Mouse (Mus musculus): ENCODE results near the gene Oaz1. TPM values are rescaled to one million over a fixed set of nuclear protein-coding genes. Genes with fewer than 3 reads are reported as not detected.

The Oaz1 gene
- 1,694 and 1,746 TPM in 2 replicates for polyA plus RNA-seq (2015; fragmentation: Nextera tagmentation; extraction: Ambion mirVana)

DNA sequence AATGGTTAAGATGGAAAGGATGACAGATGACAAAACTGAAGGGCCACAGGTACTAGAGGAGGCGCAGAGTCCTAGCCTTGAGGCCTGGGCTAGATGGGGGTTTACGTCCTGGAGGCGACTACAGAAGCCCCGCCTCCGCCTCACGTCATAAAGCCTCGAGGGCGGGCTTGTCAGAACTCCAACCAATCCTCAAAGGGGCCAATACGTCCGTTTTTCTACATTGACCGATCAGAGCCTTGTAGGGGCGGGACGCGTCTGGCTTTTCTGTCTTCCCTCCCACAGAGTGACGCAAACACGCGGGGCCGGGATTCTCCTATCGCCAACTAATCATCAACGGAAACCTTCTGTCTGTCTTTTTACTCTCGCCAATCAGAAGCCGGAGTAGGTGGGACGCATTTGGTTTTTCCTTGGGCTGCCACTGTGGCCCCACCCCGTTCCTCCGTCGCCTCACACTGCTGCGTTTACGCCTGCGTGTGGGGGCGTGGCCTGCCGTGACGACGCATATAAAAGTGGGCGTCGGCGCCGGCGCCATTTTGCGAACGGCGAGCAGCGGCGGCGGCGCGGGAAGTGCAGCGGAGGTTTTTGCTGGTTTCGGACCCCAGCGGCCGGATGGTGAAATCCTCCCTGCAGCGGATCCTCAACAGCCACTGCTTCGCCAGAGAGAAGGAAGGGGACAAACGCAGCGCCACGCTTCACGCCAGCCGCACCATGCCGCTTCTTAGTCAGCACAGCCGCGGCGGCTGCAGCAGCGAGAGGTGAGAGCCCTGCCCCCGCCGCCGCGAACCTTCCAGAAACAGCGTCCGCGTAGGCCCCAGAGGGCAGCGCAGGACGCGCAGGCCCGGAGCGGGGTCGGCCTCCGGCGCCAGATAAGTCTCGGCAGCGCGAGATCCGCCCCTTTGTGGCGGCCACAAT is at the start of gene Oaz1:
Gene Oaz1, plus strand, starts transcription at position 506 of the 912 bp plus-strand sequence.

DNA sequence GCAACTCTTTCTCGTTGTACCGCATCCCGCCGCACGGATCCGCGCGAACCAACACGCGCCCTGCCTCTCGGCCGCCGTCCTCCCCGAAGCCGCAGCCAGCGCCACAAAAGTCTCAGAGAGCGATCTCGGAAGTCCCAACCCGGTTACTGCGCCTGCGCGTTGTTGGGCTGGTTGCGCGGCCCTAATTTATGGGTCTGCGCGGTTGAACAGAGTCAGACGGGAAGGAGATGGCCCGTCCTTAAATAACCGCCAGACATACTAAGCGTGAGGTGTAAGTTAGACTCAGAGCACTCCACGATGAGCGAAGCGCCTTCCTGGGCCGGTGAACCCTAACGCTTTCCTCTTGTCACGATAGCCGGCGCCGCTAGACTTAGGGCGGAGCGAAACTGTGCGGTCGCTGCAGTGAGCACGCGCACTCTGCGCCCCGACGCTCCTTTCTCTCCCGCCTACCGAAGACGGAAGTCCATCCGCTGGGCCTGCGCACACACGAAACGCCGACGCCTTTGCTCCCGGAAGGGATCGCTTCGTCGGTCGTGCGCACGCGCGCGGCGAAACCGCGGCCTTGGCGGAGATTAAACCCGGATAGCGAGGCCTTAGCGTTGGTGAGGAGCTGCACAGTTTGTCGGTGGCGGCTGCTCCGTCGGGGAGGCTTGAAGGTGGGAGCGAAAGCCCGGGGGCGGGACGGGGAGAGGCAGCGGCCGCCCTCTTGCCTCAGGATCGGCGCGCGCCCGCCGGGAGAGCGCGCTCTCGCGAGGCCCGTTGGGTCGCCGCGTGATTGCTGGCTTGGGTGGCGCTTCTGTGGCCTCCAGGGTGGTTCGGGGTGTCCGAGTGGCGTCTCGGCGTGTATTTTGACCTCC is 28.1 kb upstream of the Oaz1 start, which contains the start of the genes Sf3a2 and Plekhj1:
Gene Sf3a2, plus strand, starts transcription at position 49 of the 857 bp plus-strand sequence.
Gene Plekhj1, minus strand, starts transcription at position 477 of the 857 bp plus-strand sequence.

DNA sequence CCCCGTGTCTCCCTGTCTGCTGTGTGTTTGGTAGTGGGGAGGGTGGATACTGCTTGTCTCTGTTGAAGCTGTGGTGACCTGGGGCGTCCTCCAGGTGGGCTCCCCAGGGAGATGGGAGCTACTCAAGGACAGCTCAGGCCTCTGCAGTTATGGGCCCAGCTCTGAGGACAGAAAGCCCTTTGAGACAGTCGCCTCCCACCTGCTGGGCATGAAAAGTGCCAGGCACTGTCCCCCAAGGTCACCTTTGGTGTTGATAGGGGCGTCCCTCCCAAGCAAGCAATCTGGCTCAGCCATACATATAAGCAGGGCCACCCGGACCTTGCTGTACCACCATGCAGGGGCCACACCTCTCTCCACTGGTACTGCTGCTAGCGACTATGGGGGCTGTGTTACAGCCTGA is 21.5 kb upstream of the Oaz1 start, which contains the start of gene Amh:
Gene Amh, plus strand, starts transcription at position 328 of the 400 bp plus-strand sequence.

DNA sequence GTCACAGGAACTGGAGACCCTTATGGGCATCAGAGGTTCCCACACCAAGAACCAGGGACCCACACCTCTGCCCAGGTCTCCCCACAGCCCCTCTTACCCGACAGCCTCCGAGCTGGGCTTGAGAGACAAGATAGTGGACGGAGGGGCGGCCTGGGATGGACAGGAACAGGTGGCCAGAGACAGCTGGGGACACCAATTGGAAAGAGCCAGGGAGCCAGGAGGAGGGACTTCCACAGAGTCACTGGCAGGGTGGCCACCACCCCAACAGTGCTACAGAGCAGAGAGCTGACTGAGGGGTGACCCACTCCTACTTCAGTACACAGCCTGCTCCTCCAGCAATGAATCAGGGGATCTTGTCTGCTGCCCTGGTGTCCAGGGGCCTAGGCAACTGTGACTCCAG is 13.1 kb upstream of the Oaz1 start, which contains the start of gene Jsrp1:
Gene Jsrp1, minus strand, starts transcription at position 133 of the 400 bp plus-strand sequence.

DNA sequence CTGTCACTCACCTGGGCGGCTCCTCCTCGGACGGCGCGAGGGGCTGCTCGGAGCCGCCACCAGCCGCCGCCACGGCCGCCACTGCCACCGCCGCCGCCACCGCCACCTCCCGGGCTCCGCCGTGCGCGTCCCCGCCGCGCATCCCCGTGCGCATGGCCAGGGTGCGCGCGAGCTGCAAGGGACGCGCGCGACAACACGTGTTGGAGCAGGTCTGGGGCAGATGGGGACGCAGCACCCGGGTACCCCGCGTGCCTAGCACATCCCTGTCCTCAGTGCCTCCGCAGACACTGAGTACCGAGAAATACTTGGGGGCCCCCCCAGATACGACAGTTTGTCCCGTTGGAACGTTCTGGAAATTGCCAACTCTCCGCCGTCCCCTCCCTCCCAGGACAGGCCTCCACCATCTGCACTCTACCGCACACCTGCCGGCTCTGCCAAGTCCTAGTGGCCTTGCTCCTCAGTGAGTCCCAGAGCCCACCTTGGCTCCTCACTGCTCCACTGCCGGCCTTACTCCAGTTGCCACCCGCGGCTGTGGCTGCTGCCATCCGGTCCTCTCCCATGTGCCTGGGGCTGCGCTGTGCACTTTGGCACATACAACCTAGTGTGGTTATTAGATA is 17.6 kb downstream of the Oaz1 start, which contains the start of gene Lingo3:
Gene Lingo3, minus strand, starts transcription at position 109 of the 617 bp plus-strand sequence.

DNA sequence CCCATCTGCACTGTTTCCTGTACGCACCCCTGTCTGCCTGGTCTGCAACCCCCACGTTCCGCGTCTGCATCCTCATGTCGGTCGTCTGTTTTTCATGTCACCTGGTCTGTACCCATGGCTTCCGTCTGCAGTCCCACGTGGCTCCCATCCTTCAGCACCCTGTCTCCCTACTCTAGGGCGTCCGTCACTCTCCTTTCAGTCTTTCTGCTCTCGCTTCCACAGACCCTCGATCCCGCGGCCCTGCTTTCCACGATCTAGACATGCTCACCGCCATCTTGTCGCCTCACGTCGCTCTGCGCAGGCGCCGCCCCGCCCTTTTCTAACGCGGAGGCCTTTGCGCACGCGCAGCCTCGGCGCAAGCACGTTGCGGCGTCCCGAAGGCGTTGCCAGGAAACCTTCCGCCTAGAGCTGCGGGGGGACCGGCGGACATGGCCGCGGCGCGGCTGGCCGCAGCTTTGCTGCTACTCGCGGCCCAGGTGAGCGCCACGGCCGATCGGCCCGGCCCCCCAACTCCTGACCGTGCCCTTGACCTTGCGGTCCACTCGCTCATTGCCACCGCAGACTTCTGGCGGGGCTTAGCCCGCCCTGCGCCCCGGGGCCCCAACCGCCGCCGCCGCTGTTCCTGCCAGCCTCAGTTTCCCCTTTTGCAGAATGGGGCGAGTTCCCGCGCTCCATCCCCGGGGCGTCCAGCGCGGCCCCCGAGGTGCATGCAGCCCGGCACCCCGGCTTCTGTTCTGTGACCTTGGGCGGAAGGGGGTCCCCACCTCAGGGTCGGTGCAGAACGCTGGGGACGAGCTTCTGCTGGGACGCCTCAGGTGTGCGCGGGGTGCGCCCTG is 28.7 kb downstream of the Oaz1 start, which contains the start of the genes Lsm7 and Sppl2b:
Gene Lsm7, minus strand, starts transcription at position 297 of the 836 bp plus-strand sequence.
Gene Sppl2b, plus strand, starts transcription at position 363 of the 836 bp plus-strand sequence.

GRCm38 (mm10) chr10:80871581-80871980 is 45.1 kb downstream of the Oaz1 start, which contains the start of gene Tmprss9:
Gene Tmprss9 (plus strand): TSS chr10:80871848.

MicroRNAs within 50 kb of the gene (microRNA counts, 519-probe panel; counts per million panel counts)
- microRNA mmu-miR-1982: 88.3 counts per million

Other genes starting within 250 kb of the Oaz1 start
- 16.4 and 16.8 TPM in 2 replicates for gene Klf16, start 249.3 kb upstream of the Oaz1 start, polyA plus RNA-seq (2015; fragmentation: Nextera tagmentation; extraction: Ambion mirVana)
- gene Abhd17a, start 236.3 kb upstream of the Oaz1 start, polyA plus RNA-seq (2015; fragmentation: Nextera tagmentation; extraction: Ambion mirVana): 69.6 and 77.5 TPM in 2 replicates
- gene Scamp4, start 223.8 kb upstream of the Oaz1 start, polyA plus RNA-seq (2015; fragmentation: Nextera tagmentation; extraction: Ambion mirVana): 39.0 and 42.3 TPM in 2 replicates
- gene Adat3, start 223.8 kb upstream of the Oaz1 start, polyA plus RNA-seq (2015; fragmentation: Nextera tagmentation; extraction: Ambion mirVana): 5.7 and 6.3 TPM in 2 replicates
- 0.82 and 1.6 TPM in 2 replicates for gene Gm49322, start 220.6 kb upstream of the Oaz1 start, polyA plus RNA-seq (2015; fragmentation: Nextera tagmentation; extraction: Ambion mirVana)
- gene Csnk1g2, start 203.8 kb upstream of the Oaz1 start, polyA plus RNA-seq (2015; fragmentation: Nextera tagmentation; extraction: Ambion mirVana): 67.7 and 75.0 TPM in 2 replicates
- 16.3 and 18.7 TPM in 2 replicates for gene Btbd2, start 169.6 kb upstream of the Oaz1 start, polyA plus RNA-seq (2015; fragmentation: Nextera tagmentation; extraction: Ambion mirVana)
- 108 and 112 TPM in 2 replicates for gene Mknk2, start 148.5 kb upstream of the Oaz1 start, polyA plus RNA-seq (2015; fragmentation: Nextera tagmentation; extraction: Ambion mirVana)
- gene Mob3a, start 124.7 kb upstream of the Oaz1 start, polyA plus RNA-seq (2015; fragmentation: Nextera tagmentation; extraction: Ambion mirVana): 27.5 and 34.4 TPM in 2 replicates
- gene Izumo4, start 124.5 kb upstream of the Oaz1 start, polyA plus RNA-seq (2015; fragmentation: Nextera tagmentation; extraction: Ambion mirVana): 12.1 and 16.9 TPM in 2 replicates
- gene Ap3d1, start 84.4 kb upstream of the Oaz1 start, polyA plus RNA-seq (2015; fragmentation: Nextera tagmentation; extraction: Ambion mirVana): 24.1 and 30.9 TPM in 2 replicates
- gene Dot1l, start 71.5 kb upstream of the Oaz1 start, polyA plus RNA-seq (2015; fragmentation: Nextera tagmentation; extraction: Ambion mirVana): 10.4 and 11.4 TPM in 2 replicates
- 43.1 and 44.2 TPM in 2 replicates for gene Sf3a2, start 28.5 kb upstream of the Oaz1 start, polyA plus RNA-seq (2015; fragmentation: Nextera tagmentation; extraction: Ambion mirVana)
- gene Plekhj1, start 28.0 kb upstream of the Oaz1 start, polyA plus RNA-seq (2015; fragmentation: Nextera tagmentation; extraction: Ambion mirVana): 91.0 and 101 TPM in 2 replicates
- 0.07 TPM in 1 of 2 replicates, not detected in the other for gene Amh, start 21.4 kb upstream of the Oaz1 start, polyA plus RNA-seq (2015; fragmentation: Nextera tagmentation; extraction: Ambion mirVana)
- gene Jsrp1, start 13.2 kb upstream of the Oaz1 start, polyA plus RNA-seq (2015; fragmentation: Nextera tagmentation; extraction: Ambion mirVana): 0.13 and 0.29 TPM in 2 replicates
- gene Lingo3, start 17.4 kb downstream of the Oaz1 start, polyA plus RNA-seq (2015; fragmentation: Nextera tagmentation; extraction: Ambion mirVana): 0.24 TPM in 1 of 2 replicates, not detected in the other
- gene Lsm7, start 28.6 kb downstream of the Oaz1 start, polyA plus RNA-seq (2015; fragmentation: Nextera tagmentation; extraction: Ambion mirVana): 245 and 270 TPM in 2 replicates
- gene Sppl2b, start 28.6 kb downstream of the Oaz1 start, polyA plus RNA-seq (2015; fragmentation: Nextera tagmentation; extraction: Ambion mirVana): 70.4 and 75.6 TPM in 2 replicates
- gene Tmprss9, start 45.2 kb downstream of the Oaz1 start, polyA plus RNA-seq (2015; fragmentation: Nextera tagmentation; extraction: Ambion mirVana): 0.08 TPM in 1 of 2 replicates, not detected in the other
- gene Timm13, start 74.3 kb downstream of the Oaz1 start, polyA plus RNA-seq (2015; fragmentation: Nextera tagmentation; extraction: Ambion mirVana): 233 and 235 TPM in 2 replicates
- 10.5 and 12.7 TPM in 2 replicates for gene Lmnb2, start 91.6 kb downstream of the Oaz1 start, polyA plus RNA-seq (2015; fragmentation: Nextera tagmentation; extraction: Ambion mirVana)
- 10.3 and 11.5 TPM in 2 replicates for gene Gadd45b, start 103.4 kb downstream of the Oaz1 start, polyA plus RNA-seq (2015; fragmentation: Nextera tagmentation; extraction: Ambion mirVana)
- gene Gng7, start 188.3 kb downstream of the Oaz1 start, polyA plus RNA-seq (2015; fragmentation: Nextera tagmentation; extraction: Ambion mirVana): 0.67 and 0.95 TPM in 2 replicates
- gene Diras1, start 199.0 kb downstream of the Oaz1 start, polyA plus RNA-seq (2015; fragmentation: Nextera tagmentation; extraction: Ambion mirVana): not detected in 2 replicates
- gene Slc39a3, start 210.8 kb downstream of the Oaz1 start, polyA plus RNA-seq (2015; fragmentation: Nextera tagmentation; extraction: Ambion mirVana): 5.5 and 7.1 TPM in 2 replicates
- 54.6 and 63.6 TPM in 2 replicates for gene Sgta, start 233.5 kb downstream of the Oaz1 start, polyA plus RNA-seq (2015; fragmentation: Nextera tagmentation; extraction: Ambion mirVana)
- gene Thop1, start 243.4 kb downstream of the Oaz1 start, polyA plus RNA-seq (2015; fragmentation: Nextera tagmentation; extraction: Ambion mirVana): 19.3 and 20.4 TPM in 2 replicates